Mouse (Mus musculus) layer of hippocampus, adult 8-10 months (tissue): ENCODE data around the gene Rufy1. TPM values are rescaled to one million over a fixed set of nuclear protein-coding genes. Genes with fewer than 3 reads are reported as not detected.
"Not testable (repeated sequence)": the region's sequence is repeated elsewhere in the genome, so short reads cannot be mapped to it uniquely, and the experiment has no call there.

Experiments used
- DNase-seq, 2 experiments: peaks; one replicate each; pipeline ENCODE4 v3.0.0; 2022; ENCODE audit warnings: low spot score in 2 of 2
- total RNA-seq, 4 experiments: library from RNA; stranded (reverse); gene quantifications; 2 replicates each; pipeline ENCODE4 v1.2.4; 2022

Rufy1 gene
- total RNA-seq, 4 experiments from 2014 or later, result 29.6 to 33.1 (median 32.7) TPM

DNA sequence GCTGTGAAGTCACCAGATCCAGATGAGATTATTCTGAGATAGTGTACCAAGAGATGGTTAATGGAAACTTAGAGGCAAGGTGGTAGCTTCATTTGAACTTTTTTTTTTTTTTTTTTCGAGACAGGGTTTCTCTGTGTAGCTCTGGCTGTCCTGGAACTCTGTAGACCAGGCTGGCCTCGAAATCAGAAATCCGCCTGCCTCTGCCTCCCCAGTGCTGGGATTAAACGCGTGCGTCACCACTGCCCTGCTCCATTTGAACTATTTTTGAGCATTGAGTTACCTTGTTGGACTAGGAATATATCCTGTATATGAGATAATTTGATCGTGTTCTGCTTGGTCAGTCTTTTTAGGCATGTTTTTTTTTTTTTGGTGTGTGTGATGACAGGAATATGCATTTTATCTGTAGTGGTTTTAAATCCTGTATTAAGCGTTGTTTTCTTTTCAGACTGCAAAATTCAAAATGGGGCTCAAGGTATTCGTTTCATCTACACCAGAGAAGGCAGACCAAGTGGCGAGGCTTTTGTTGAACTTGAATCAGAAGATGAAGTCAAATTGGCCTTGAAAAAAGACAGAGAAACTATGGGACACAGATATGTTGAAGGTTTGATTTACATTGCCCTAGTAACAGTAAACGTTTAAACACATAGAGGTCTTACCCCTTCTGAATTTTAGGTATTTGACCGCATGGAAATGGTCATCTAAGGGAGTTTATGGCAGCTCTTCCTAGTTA lies 51.7 kb downstream of the Rufy1 start:
- DNase-seq, result no peak

DNA sequence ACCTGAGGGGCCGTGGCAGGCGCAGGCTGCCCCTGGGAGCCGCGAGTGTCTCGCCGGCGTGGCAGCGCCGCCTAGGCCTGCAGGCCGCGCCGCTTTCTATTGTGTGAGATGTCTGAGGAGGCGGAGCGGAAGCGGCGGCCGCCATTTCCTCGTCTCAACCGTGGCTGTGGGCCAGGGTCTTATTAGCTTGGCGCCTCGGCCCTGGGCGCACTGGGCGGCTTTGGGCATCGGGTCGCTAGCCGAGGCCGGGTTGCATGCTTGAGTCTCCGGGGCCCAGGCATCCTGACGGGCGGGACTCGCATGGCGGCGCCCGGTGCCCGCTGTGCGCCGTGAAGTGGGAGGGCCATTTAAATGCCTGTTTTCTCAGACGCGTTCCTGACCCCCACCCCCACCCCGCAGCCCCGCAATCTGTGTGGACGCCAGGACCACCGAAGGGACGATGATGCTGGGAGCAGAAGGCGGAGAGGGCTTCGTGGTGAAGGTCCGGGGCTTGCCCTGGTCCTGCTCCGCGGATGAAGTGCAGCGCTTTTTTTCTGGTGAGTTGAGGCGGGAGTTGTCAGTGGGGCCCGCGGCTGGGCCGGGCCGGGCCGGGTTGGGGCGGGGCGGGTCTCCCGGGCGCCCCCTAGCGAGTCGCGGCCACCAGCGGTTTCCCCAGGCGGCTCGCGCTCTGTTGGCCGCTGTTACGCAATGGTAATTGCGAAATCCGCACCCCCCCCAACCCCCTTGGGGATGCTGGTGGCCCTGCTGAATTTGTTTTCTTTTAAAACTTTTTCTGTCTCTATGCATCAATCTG lies 52.8 kb downstream of the Rufy1 start:
- peak; percentile 52 to 73 for DNase-seq

DNA sequence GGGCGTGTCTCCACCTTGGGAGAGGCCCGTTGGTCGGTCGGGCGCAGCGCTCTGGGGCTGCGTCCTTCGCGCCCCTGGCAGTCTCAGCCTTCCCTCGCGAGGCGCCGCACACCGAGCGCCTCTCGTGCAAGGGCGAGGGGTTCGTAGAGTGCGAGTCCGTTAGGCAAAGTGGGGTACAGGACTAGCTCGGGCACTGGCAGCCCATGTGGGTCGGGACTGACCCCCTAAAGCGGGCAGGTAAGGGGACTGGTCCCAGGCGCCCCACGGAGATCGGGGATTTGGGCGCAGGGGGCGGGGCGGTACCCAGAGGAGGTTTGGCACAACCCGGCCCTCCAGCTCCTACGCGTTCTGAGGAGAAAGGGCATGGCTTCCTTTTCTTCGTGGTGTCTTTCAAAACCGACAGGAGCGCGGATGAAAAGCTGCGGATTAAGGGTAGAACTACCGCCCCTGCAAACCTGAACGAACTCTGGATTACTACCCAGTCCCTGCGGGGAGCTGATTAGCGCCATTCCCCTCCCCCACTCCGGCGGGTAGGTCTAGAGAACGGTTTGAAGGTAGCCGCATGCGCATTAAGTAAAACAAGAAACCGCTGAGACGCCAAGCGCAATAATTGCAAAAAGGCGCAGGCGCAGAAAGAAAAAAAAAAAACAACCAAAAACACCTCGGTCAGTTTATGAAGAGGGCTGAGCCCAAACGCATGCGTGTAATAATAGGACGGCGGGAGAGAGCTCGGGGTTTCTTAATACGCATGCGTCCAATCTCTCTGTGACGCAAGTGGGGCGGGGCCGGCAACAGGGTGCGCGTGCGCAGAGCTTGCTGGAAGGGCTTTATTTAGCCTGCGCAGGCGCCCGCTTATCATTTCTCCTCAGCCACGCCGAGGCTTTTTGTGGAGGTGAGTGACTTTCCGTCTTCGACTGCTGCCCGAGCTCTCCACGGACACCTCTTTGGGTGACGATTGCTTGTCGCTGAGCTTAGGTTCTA lies 53.7 kb downstream of the Rufy1 start, which contains the start of gene Hnrnph1:
Gene Hnrnph1, plus strand, starts transcription at position 80 of the 981 bp plus-strand sequence.
- peak; percentile 98 to 99 for DNase-seq

DNA sequence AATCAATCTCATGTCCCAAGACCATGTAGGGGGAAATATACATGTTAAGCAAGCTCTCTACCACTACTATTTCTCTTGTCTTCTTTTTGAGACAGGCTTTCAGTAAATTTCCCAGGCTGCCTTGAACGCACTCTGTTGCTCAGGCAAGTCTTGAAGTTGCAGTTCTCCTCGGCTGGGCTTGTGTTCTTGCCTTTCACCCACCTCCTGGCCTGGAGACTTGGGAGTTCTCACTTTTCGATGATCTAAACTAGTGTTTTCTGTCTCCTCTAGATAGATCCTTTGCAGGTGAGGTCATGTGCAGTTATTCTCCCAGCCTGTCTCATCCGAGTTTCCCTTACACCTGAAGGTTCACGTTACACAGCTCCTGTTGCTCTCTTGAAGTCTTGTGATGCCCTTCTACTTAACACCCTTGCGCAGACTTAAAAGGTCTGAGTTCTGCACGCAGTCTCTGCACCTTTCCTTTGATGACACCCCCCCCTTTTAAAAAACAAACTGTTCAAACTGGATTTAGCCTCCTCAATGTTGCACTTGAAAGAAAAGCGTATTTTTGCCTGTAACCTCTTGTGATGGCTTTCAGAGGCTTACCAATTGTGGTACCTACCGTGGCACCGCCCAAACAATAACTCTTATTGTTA lies 54.7 kb downstream of the Rufy1 start:
- DNase-seq, result no peak

DNA sequence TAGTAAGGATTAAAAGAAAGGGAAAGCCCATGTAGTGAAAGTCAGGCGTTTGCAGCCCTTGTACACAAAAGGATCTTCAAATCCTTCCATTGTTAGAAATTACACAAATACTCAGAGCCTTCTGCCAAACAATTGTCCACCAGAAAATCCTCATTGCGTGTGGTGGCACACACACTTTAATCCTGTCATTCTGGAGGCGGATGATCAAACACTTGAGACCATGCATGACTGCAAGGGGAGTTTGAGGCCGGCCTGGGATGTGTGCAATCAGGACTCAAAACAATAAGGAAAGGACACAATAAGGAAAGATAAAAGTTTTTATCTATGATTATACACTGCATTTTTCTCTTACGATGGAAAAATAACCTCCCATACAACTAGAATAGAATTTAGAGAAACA lies 55.5 kb downstream of the Rufy1 start:
- no peak for DNase-seq

DNA sequence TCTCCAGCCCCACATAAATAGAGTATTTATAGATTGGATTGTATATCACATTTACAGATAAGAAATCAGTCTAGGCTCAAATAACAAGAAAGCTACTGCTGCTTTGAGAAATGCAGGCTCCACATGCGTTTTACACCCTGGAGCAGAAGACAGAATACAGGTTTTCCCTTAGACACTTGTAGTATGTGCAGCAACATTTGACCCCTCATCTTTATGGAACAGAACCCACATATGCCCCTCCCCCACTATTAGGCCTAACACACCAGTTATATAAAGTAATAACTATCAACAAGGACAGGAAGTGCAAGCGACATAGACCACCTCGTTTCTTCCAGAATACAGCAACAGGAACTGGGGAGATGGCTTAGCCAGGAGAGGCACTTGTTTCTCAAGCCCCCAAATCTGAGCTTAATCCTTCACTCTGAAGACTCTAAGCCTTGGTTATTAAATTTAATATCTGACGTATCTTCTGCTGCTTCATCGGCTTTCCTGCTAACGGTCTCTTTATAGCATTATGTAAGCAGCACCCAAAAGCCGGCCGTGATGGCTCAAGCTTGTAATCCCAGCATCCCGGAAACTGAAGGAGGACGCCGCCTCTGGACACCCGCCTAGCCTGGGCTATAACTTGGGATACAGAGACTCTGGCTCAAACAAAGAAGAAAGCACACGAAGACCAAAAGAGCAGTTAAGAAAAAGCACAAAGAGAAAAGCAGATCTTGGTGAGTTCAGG lies 56.5 kb downstream of the Rufy1 start:
- DNase-seq, result no peak

DNA sequence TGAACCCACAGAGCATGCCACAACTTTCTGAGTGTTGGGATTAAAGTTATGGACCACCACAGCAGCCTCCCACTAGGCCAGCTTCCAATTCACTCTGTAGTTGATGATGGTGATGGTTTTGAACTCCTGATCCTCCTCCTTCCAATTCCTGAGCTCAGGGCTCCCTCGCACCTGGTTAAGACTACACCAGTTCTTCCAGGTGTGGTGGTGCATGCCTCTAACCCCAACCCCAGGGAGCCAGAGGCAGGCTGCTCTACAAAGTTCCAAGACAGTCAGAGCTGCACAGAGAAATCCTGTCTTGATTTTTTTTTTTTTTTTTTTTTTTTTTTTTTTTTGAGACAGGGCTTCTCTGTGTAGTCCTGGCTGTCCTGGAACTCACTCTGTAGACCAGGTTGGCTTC lies 57.3 kb downstream of the Rufy1 start:
- no peak for DNase-seq

DNA sequence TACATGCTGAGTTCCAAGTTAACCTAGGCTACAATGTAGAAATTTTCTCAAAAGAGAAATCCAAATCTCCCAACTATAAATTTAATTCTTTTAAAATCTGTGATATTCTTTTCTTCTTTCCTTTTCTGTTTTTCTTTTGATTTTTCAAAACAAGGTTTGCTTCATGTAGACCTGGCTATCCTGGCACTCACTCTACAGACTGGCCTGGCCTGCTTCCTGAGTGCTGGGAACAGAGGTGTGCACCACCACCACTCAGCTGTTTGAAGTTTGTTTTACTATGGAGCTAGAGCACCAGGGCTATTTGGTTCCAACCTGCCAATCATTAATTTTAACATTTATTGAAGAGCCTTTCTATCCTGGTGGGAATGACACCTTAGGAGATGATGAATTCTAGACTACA lies 57.8 kb downstream of the Rufy1 start:
- DNase-seq, result no peak

DNA sequence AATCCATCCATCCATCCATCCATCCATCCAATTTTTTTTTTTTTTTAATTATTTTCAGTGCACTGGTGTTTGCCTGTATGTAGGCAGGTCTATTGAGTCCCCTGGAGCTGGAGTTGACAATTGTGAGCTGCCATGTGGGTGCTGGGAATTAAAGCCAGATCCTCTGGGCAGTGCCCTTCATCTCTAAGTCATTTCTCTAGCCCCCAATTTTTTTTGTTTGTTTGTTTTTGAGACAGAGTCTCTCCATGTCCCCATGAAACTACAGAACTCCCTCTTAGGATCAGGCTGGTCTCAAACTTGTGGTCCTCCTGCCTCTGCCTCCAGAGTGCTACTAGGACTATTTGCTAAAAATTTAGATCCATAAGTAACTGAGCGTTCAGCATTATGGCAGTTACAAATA lies 59.0 kb downstream of the Rufy1 start:
- no peak for DNase-seq

DNA sequence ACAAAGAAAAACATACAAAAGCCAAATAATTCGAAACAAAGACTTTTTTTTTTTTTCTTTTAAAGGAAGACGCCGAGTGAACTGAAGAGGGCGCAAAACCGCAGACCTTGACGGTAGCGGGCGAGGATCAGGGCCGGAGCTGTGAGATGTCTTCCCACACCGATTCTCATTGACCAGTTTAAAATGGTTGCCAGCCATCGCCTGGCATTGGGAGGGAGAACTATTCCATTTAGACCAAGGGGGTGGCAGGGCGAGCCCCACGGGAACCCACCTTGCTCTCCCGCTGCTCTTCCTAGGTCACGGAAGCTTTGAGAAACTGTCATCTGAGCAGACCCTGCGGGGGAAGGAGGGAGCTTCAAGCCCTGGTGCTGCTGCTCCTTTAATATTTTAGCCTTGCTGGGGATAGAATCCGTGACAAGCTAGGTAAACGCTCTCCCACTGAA lies 59.5 kb downstream of the Rufy1 start:
- peak in 1 of 2 experiments; percentile 44 for DNase-seq

DNA sequence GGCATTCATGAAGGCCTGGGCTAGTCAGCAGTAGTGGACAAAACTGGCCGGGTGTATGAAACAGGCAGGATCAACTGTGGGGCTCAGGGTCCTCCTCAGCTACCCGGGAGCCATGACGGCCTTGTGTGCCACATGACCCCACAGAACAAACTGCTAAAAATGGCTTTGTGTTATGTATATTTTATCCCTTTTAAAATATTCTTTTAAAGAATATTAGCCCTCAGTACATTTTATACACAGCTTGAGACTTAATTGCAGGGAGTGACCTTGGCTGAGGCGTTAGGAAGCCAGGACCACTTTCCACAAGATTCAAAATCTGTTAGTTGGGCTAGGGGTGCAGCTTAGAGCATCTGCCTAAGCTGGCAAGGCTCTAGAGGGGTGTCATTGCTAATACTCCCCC lies 60.0 kb downstream of the Rufy1 start:
- DNase-seq, result no peak

DNA sequence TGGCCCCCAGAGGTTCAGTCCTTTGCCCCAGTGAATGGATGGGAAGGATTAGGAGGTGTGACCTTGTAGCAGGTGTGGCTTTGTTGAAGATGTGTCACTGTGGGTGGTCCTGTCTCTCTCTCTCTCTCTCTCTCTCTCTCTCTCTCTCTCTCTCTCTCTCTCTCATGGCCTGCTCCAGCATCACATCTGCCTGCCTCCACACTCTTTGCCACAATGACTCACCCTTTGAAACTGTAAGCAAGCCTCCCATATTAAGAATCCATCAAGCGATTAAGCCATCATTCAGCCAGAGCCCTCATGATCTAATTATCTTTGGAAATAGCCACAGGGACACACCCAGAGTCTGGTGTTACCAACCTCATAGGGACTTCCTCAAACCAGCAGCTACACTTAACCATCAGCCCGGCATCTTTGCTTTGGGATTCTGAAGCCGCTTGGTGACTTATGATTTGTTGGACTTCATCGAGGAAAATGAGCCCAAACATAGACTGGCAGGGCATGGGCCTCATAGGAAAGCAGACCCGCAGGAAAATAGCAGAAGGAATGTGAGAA lies 61.5 kb downstream of the Rufy1 start:
- no peak for DNase-seq

DNA sequence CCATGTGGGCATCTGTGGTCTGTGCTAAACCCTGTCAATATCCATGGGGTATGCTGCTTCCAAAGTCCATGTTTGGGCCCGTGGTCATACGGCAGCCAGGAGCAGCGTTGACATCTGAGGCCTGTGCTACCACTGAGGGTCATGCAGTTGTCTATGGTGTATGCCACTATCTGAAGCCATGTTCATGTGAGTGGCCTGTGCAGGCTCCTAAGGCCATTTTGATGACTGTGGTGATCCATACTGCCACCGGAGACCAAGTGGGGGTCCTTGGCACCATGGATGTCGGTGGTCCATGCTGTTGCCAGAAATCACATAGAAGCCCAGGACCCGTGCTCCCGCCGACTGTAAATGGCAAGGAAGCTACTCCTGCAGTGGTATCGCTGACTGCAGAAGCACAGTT lies 63.4 kb downstream of the Rufy1 start:
- DNase-seq, result no peak

DNA sequence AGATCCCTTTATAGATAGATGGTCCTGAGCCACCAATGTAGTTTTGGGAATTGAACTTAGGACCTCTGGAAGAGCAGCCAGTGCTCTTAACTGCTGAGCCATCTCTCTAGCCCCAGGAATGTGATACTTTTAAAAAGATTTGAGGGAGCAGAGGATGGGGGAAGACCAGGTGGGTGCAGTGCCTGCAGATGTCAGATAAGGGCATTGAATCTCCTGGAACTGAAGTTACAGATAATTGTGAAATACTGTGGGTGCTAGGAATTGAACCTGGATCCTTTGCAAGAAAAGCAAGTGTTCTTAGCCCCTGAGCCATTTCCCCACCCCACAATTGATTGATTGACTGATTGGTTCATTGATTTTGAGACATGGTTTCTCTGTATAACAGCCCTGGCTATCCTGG lies 65.6 kb downstream of the Rufy1 start:
- DNase-seq, result no peak

DNA sequence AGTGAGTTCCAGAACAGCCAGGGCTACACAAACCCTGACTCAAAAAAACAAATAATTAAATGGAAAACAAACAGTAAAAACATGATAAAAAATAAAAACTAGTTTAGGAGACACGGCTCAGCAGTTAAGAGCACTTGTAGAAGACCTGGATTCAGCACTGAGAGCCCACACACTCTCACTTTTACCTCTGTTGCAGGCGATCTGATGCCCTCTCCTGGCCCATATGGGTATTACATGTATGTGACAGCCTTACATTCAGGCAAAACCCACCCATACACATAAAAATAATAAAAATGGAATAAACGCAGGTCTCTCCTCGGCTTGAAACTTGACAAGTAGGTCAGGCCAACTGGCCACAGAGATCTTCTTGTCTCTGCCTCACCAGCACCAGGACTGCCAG lies 66.4 kb downstream of the Rufy1 start:
- peak; percentile 58 to 84 for DNase-seq

DNA sequence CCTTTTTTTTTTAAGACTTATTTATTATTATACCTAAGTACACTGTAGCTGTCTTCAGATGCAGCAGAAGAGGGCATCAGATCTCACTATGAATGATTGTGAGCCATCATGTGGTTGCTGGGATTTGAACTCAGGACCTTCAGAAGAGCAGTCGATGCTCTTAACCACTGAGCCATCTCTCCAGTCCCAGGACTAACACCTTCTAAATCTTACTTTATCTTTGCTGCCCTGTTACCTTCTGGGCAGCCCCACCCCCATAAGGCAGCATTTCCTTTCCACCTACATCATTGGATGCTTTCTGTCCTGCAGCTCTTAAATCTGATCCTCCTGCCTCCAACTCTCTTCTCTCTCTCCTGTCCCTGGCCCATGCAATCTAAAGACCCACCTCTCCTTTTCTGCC lies 69.6 kb downstream of the Rufy1 start:
- DNase-seq, result not testable (repeated sequence)

DNA sequence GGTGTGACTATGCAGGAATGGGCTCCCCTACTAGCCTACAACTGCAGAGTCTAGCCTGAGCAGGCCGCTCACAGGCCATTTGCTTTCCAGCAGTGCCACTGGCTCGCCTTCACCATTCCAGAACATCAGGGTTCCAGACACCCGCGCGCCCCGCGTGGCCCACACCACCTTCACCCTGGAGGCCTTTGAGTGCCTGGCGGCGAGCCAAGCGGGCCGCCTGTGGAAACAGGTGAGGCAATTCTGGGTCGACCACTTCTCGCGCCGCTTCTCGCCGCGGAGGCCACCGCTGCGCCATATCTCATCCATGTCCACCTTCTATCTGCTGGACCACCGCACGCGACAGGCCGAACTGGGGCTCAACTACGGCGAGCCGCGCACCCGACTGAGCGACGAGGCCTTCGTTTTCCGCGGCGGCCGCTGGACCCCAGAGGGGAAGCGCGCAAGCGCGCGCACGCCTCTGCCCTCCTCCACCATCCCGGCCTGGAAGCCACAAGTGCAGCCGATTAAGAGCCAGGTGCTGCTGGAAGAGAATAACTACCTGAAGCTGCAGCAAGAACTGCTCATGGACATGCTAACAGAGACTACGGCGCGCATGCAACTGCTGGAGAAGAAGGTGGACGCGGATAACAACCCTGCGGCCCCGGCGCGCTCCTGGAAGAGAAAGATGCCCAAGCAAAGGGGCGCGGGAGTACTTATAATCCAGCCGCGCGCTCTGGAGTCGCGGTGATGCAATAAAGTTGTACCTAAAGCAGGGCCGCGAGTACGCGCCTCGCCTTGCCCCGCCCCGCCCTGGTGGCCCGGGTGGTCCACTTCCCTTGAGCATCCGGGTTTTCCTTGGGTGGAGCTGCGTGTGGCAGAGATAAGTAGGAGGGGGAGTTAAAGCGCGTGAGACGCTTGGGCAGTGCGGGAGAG lies 71.7 kb downstream of the Rufy1 start:
- peak; percentile 50 to 51 for DNase-seq

DNA sequence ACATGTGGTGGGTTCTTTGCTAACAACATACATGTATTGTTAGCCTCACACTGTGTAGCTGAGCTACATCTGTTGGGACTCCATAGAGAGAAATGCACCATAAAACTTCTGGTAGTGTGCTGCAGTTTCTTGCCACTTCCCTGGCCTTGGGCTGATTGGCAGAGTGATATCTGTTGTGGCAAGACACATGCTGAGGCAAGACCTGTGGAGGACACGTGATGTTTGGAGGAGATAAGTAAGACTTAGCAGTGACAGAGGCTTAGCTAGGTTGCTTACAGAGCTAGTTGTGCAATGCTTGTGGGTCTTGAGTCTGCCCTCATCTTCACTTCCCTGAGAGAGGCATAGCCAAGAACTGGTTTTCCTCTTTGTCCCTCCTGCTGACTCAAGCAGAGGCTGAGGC lies 75.5 kb downstream of the Rufy1 start:
- no peak for DNase-seq

DNA sequence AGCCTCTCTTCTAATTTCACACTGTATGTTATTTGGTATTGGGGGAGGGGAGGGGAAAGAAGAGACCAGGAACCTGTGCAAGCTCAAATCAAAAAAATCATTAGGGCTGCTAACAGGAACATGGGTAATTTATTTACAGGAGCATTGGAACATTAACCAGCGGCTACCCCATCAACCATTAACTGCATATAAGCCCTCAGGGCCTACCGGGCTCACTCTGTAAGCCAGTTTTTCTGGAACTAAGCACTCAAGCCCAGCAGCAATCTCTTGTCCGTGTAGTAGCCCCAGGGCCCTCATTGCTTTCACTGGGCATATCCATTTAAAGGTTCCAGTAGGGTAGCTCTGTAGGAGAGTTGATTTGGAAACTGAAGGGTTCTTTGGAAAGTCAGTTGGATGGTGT lies 76.1 kb downstream of the Rufy1 start:
- DNase-seq, result no peak
